Mouse (Mus musculus) liver, adult 2 months (tissue): Measurements from ENCODE around the gene Tnfrsf25.

Experiments used
- CTCF ChIP-seq: fragments of 200-500 bp; IDR thresholded peaks from 2 replicates; pipeline ENCODE4 v1.5.1; 2011; ENCODE audit warnings: low read depth, low read length, control low read depth
- POLR2A ChIP-seq: fragments of 200-500 bp; IDR thresholded peaks from 2 replicates; pipeline ENCODE4 v1.6.1; 2011; ENCODE audit warnings: low read length, control low read depth; ENCODE audit not compliant: insufficient read depth; ENCODE audit errors: extremely low read depth

DNA sequence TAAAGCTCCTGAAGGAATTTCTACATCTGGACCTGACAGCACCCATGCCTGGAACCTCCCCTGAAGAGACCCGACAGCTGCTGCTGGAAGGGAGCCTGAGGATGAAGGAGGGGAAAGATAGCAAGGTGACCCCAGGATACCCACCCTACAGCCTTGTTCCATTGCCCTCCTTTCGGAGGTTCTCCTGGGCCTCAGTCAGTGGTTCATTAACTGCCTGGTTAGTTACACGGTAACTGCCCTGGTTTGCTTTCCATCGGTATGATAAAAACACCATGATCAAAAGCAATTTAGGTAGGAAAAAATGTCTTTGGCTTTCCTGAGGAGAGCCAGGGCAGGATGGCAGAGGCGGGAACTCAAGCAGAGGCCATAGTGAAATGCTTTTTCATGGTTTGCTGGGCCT lies 7.1 kb upstream of the Tnfrsf25 start:
- TF ChIP-seq CTCF (no peak), POLR2A (no peak)
